Mouse (Mus musculus): ENCODE results near the gene Nufip2. TPM values are rescaled to one million over a fixed set of nuclear protein-coding genes. Genes with fewer than 3 reads are reported as not detected.

Gene Nufip2
- polyA plus RNA-seq, 1 experiment: 9.3 TPM

GRCm38 (mm10) chr11:77724766-77725165 is 38.8 kb downstream of the Nufip2 start:
- no peaks in the 10 kb centered on the region for H3K79me2 ChIP-seq (ENCODE audit: control insufficient read depth, insufficient read depth)
- H3K36me3 ChIP-seq (ENCODE audit: control insufficient read depth, insufficient read depth): no peaks in the 10 kb centered on the region
- H3K4me3 ChIP-seq: no peak overlapping the region
- no peak overlapping the region for H3K4me2 ChIP-seq (ENCODE audit: low read depth)
- no peaks in the 10 kb centered on the region for H3K27me3 ChIP-seq (ENCODE audit: control insufficient read depth, insufficient read depth, insufficient read length)
- no peak overlapping the region for H3ac ChIP-seq (ENCODE audit: control insufficient read depth, insufficient read length)
- TF ChIP-seq MYOG (IDR thresholded peaks at IDR 0.05; ENCODE audit: control insufficient read depth in 1 of 3, insufficient read depth in 1 of 3, insufficient read length in 2 of 3, low read depth in 2 of 3): no peak
- TF ChIP-seq SRF (IDR thresholded peaks at IDR 0.05; ENCODE audit: control insufficient read depth, insufficient read length, low read depth): no peak
- no peak for TF ChIP-seq TCF3 (IDR thresholded peaks at IDR 0.05; ENCODE audit: insufficient read length, low read depth)
- no peak for TF ChIP-seq MAX (IDR thresholded peaks at IDR 0.05; ENCODE audit: low read depth)
- no peak for TF ChIP-seq MYOD1 (IDR thresholded peaks at IDR 0.05; ENCODE audit: control insufficient read depth in 1 of 3, insufficient read length in 2 of 3, low read depth in 2 of 3)
- no peak for TF ChIP-seq TCF12 (IDR thresholded peaks at IDR 0.05; ENCODE audit: insufficient read depth, poor library complexity, severe bottlenecking)
- TF ChIP-seq POLR2A (IDR thresholded peaks at IDR 0.05; ENCODE audit: insufficient read length, low read depth): no peak
- TF ChIP-seq CEBPB (IDR thresholded peaks at IDR 0.05; ENCODE audit: insufficient read depth, poor library complexity, severe bottlenecking): no peak
- TF ChIP-seq REST (IDR thresholded peaks at IDR 0.05; ENCODE audit: insufficient read depth, insufficient read length): no peak
- TF ChIP-seq POLR2AphosphoS2 (IDR thresholded peaks at IDR 0.05; ENCODE audit: insufficient read length, low read depth): no peak
- no peak for TF ChIP-seq USF1 (IDR thresholded peaks at IDR 0.05; ENCODE audit: low read depth)
- no peak for TF ChIP-seq E2F4 (IDR thresholded peaks at IDR 0.05; ENCODE audit: insufficient read depth)

- Histone ChIP-seq H3ac (ENCODE audit: control insufficient read depth, insufficient read length) (no peak within 1 kb of the TSS), H3K79me2 (ENCODE audit: control insufficient read depth, insufficient read depth) (no peaks in the 10 kb centered on the region), H3K4me2 (ENCODE audit: low read depth) (no peak within 1 kb of the TSS), H3K36me3 (ENCODE audit: control insufficient read depth, insufficient read depth) (no peaks in the 10 kb centered on the region), H3K4me3 (no peak within 1 kb of the TSS), H3K27me3 (ENCODE audit: control insufficient read depth, insufficient read depth, insufficient read length) (no peaks in the 10 kb centered on the region)
- TF ChIP-seq MYOD1 (IDR thresholded peaks at IDR 0.05; ENCODE audit: control insufficient read depth in 1 of 3, insufficient read length in 2 of 3, low read depth in 2 of 3) (no peak), SRF (IDR thresholded peaks at IDR 0.05; ENCODE audit: control insufficient read depth, insufficient read length, low read depth) (no peak), TCF12 (IDR thresholded peaks at IDR 0.05; ENCODE audit: insufficient read depth, poor library complexity, severe bottlenecking) (no peak), CEBPB (IDR thresholded peaks at IDR 0.05; ENCODE audit: insufficient read depth, poor library complexity, severe bottlenecking) (no peak), POLR2AphosphoS2 (IDR thresholded peaks at IDR 0.05; ENCODE audit: insufficient read length, low read depth) (no peak)
Observed at GRCm38 (mm10) chr11:77725183-77725582, 39.2 kb downstream of the Nufip2 start, which contains the start of gene Cryba1. TSS of gene Cryba1 (minus strand) at chr11:77725283.

- no peak for TF ChIP-seq POLR2AphosphoS2 (IDR thresholded peaks at IDR 0.05; ENCODE audit: insufficient read length, low read depth)
- no peak for TF ChIP-seq MYOG (IDR thresholded peaks at IDR 0.05; ENCODE audit: control insufficient read depth in 1 of 3, insufficient read depth in 1 of 3, insufficient read length in 2 of 3, low read depth in 2 of 3)
- no peak for TF ChIP-seq USF1 (IDR thresholded peaks at IDR 0.05; ENCODE audit: low read depth)
- TF ChIP-seq MAX (IDR thresholded peaks at IDR 0.05; ENCODE audit: low read depth): no peak
- no peak for TF ChIP-seq CEBPB (IDR thresholded peaks at IDR 0.05; ENCODE audit: insufficient read depth, poor library complexity, severe bottlenecking)
- TF ChIP-seq POLR2A (IDR thresholded peaks at IDR 0.05; ENCODE audit: insufficient read length, low read depth): no peak
- TF ChIP-seq E2F4 (IDR thresholded peaks at IDR 0.05; ENCODE audit: insufficient read depth): no peak
- no peak for TF ChIP-seq REST (IDR thresholded peaks at IDR 0.05; ENCODE audit: insufficient read depth, insufficient read length)
- no peak for TF ChIP-seq SRF (IDR thresholded peaks at IDR 0.05; ENCODE audit: control insufficient read depth, insufficient read length, low read depth)
- no peak for TF ChIP-seq TCF12 (IDR thresholded peaks at IDR 0.05; ENCODE audit: insufficient read depth, poor library complexity, severe bottlenecking)
- no peak for TF ChIP-seq MYOD1 (IDR thresholded peaks at IDR 0.05; ENCODE audit: control insufficient read depth in 1 of 3, insufficient read length in 2 of 3, low read depth in 2 of 3)
- no peak for TF ChIP-seq TCF3 (IDR thresholded peaks at IDR 0.05; ENCODE audit: insufficient read length, low read depth)
- H3K27me3 ChIP-seq (ENCODE audit: control insufficient read depth, insufficient read depth, insufficient read length): no peaks in the 10 kb centered on the region
- H3K79me2 ChIP-seq (ENCODE audit: control insufficient read depth, insufficient read depth): no peaks in the 10 kb centered on the region
- H3K4me2 ChIP-seq (ENCODE audit: low read depth): no peak overlapping the region
- no peak overlapping the region for H3K4me3 ChIP-seq
- no peaks in the 10 kb centered on the region for H3K36me3 ChIP-seq (ENCODE audit: control insufficient read depth, insufficient read depth)
- no peak overlapping the region for H3ac ChIP-seq (ENCODE audit: control insufficient read depth, insufficient read length)
Observed at GRCm38 (mm10) chr11:77728587-77728986, 42.6 kb downstream of the Nufip2 start.

GRCm38 (mm10) chr11:77737289-77737688 is 51.3 kb downstream of the Nufip2 start:
- no peak for TF ChIP-seq POLR2A (IDR thresholded peaks at IDR 0.05; ENCODE audit: insufficient read length, low read depth)
- no peak for TF ChIP-seq CEBPB (IDR thresholded peaks at IDR 0.05; ENCODE audit: insufficient read depth, poor library complexity, severe bottlenecking)
- no peak for TF ChIP-seq TCF3 (IDR thresholded peaks at IDR 0.05; ENCODE audit: insufficient read length, low read depth)
- Histone ChIP-seq H3K4me2 (ENCODE audit: low read depth) (no peak overlapping the region), H3K4me3 (no peak overlapping the region)

GRCm38 (mm10) chr11:77738555-77738954 is 52.6 kb downstream of the Nufip2 start:
- Histone ChIP-seq H3K4me2 (ENCODE audit: low read depth) (no peak overlapping the region), H3K36me3 (ENCODE audit: control insufficient read depth, insufficient read depth) (no peaks in the 10 kb centered on the region), H3K27me3 (ENCODE audit: control insufficient read depth, insufficient read depth, insufficient read length) (no peaks in the 10 kb centered on the region), H3K79me2 (ENCODE audit: control insufficient read depth, insufficient read depth) (no peaks in the 10 kb centered on the region), H3ac (ENCODE audit: control insufficient read depth, insufficient read length) (no peak overlapping the region), H3K4me3 (no peak overlapping the region)
- TF ChIP-seq MAX (IDR thresholded peaks at IDR 0.05; ENCODE audit: low read depth) (no peak), E2F4 (IDR thresholded peaks at IDR 0.05; ENCODE audit: insufficient read depth) (no peak), REST (IDR thresholded peaks at IDR 0.05; ENCODE audit: insufficient read depth, insufficient read length) (no peak), POLR2A (IDR thresholded peaks at IDR 0.05; ENCODE audit: insufficient read length, low read depth) (no peak), MYOG (IDR thresholded peaks at IDR 0.05; ENCODE audit: control insufficient read depth in 1 of 3, insufficient read depth in 1 of 3, insufficient read length in 2 of 3, low read depth in 2 of 3) (no peak), SRF (IDR thresholded peaks at IDR 0.05; ENCODE audit: control insufficient read depth, insufficient read length, low read depth) (no peak), TCF3 (IDR thresholded peaks at IDR 0.05; ENCODE audit: insufficient read length, low read depth) (no peak), TCF12 (IDR thresholded peaks at IDR 0.05; ENCODE audit: insufficient read depth, poor library complexity, severe bottlenecking) (no peak), CEBPB (IDR thresholded peaks at IDR 0.05; ENCODE audit: insufficient read depth, poor library complexity, severe bottlenecking) (no peak), MYOD1 (IDR thresholded peaks at IDR 0.05; ENCODE audit: control insufficient read depth in 1 of 3, insufficient read length in 2 of 3, low read depth in 2 of 3) (no peak), USF1 (IDR thresholded peaks at IDR 0.05; ENCODE audit: low read depth) (no peak), POLR2AphosphoS2 (IDR thresholded peaks at IDR 0.05; ENCODE audit: insufficient read length, low read depth) (no peak)

More at GRCm38 (mm10) chr11:77737289-77737688, 51.3 kb downstream of the Nufip2 start:
- Histone ChIP-seq H3K27me3 (ENCODE audit: control insufficient read depth, insufficient read depth, insufficient read length) (no peaks in the 10 kb centered on the region), H3K36me3 (ENCODE audit: control insufficient read depth, insufficient read depth) (no peaks in the 10 kb centered on the region), H3K79me2 (ENCODE audit: control insufficient read depth, insufficient read depth) (no peaks in the 10 kb centered on the region), H3ac (ENCODE audit: control insufficient read depth, insufficient read length) (no peak overlapping the region)
